Mouse (Mus musculus): ENCODE results near the gene Krr1.
"Not testable (repeated sequence)": the region's sequence is repeated elsewhere in the genome, so short reads cannot be mapped to it uniquely, and the experiment has no call there.

Krr1 gene

GRCm38 (mm10) chr10:111977584-111977983 is 5.1 kb downstream of the Krr1 start:
- DNase-seq (ENCODE audit: low read depth, low spot score): peak; percentile 25

- no peak for DNase-seq (ENCODE audit: low read depth, low spot score)
Observed at GRCm38 (mm10) chr10:111983070-111983469, 10.6 kb downstream of the Krr1 start.

- no peak for DNase-seq (ENCODE audit: low read depth, low spot score)
Observed at GRCm38 (mm10) chr10:111986453-111986852, 14.0 kb downstream of the Krr1 start.

- DNase-seq (ENCODE audit: low read depth, low spot score): no peak
Observed at GRCm38 (mm10) chr10:111995803-111996548, 23.5 kb downstream of the Krr1 start.

GRCm38 (mm10) chr10:111996549-111996904 is 24.1 kb downstream of the Krr1 start:
- no peak for DNase-seq (ENCODE audit: low read depth, low spot score)

- DNase-seq (ENCODE audit: low read depth, low spot score): no peak
Observed at GRCm38 (mm10) chr10:111996911-111997347, 24.5 kb downstream of the Krr1 start.

- DNase-seq (ENCODE audit: low read depth, low spot score): no peak
Observed at GRCm38 (mm10) chr10:111997671-111998070, 25.2 kb downstream of the Krr1 start.

- DNase-seq (ENCODE audit: low read depth, low spot score): no peak
Observed at GRCm38 (mm10) chr10:111999765-112000164, 27.3 kb downstream of the Krr1 start.

- no peak for DNase-seq (ENCODE audit: low read depth, low spot score)
Observed at GRCm38 (mm10) chr10:112000568-112000967, 28.1 kb downstream of the Krr1 start.

GRCm38 (mm10) chr10:112001350-112001749 is 28.9 kb downstream of the Krr1 start:
- no peak for DNase-seq (ENCODE audit: low read depth, low spot score)

GRCm38 (mm10) chr10:112001756-112002520 is 29.5 kb downstream of the Krr1 start:
- DNase-seq (ENCODE audit: low read depth, low spot score): no peak

GRCm38 (mm10) chr10:112002544-112003215 is 30.2 kb downstream of the Krr1 start, which contains the start of gene Glipr1:
TSS of gene Glipr1 (minus strand) at chr10:112002631.
- no peak for DNase-seq (ENCODE audit: low read depth, low spot score)

- DNase-seq (ENCODE audit: low read depth, low spot score): not testable (repeated sequence)
Observed at GRCm38 (mm10) chr10:112009511-112009910, 37.0 kb downstream of the Krr1 start.

- DNase-seq (ENCODE audit: low read depth, low spot score): no peak
Observed at GRCm38 (mm10) chr10:112023585-112023984, 51.1 kb downstream of the Krr1 start.

GRCm38 (mm10) chr10:112028689-112029088 is 56.2 kb downstream of the Krr1 start:
- DNase-seq (ENCODE audit: low read depth, low spot score): not testable (repeated sequence)
